Mouse (Mus musculus) layer of hippocampus, adult 9-10 months (tissue): Measurements from ENCODE around the gene Xylb.
A peak's percentile ranks its signal among the peaks of the same experiment; 100 is the strongest.
"Not testable (repeated sequence)": the region's sequence is repeated elsewhere in the genome, so short reads cannot be mapped to it uniquely, and the experiment has no call there.

Experiments
- DNase-seq: peaks from one replicate; pipeline ENCODE4 v3.0.0; 2022; ENCODE audit warnings: low spot score

Xylb gene

GRCm38 (mm10) chr9:119340909-119341816 lies 16.0 kb upstream of the Xylb start, which contains the start of gene Myd88:
Gene Myd88, minus strand, starts transcription at chr9:119341411.
- peak; percentile 94 for DNase-seq

- DNase-seq: no peak
These were observed 14.5 kb upstream of the Xylb start for GRCm38 (mm10) chr9:119342728-119343127.

- DNase-seq: no peak
These were observed 10.8 kb upstream of the Xylb start for GRCm38 (mm10) chr9:119346376-119346775.

GRCm38 (mm10) chr9:119350531-119350930 lies 6.7 kb upstream of the Xylb start:
- DNase-seq: no peak

- DNase-seq: no peak
These were observed 6.1 kb upstream of the Xylb start for GRCm38 (mm10) chr9:119350947-119351705.

- peak; percentile 37 for DNase-seq
These were observed 5.1 kb upstream of the Xylb start for GRCm38 (mm10) chr9:119352060-119352459.

- DNase-seq: no peak
These were observed 3.3 kb upstream of the Xylb start for GRCm38 (mm10) chr9:119353926-119354325.

GRCm38 (mm10) chr9:119355943-119356342 lies 1.2 kb upstream of the Xylb start:
- DNase-seq: no peak

GRCm38 (mm10) chr9:119358058-119358429 lies 863 bp downstream of the Xylb start:
- DNase-seq: no peak

GRCm38 (mm10) chr9:119361416-119361815 lies 4.2 kb downstream of the Xylb start:
- no peak for DNase-seq

- DNase-seq: no peak
These were observed 6.0 kb downstream of the Xylb start for GRCm38 (mm10) chr9:119363229-119363628.

- DNase-seq: no peak
These were observed 8.1 kb downstream of the Xylb start, which contains the start of gene Slc22a14 for GRCm38 (mm10) chr9:119365284-119365683. Gene Slc22a14, minus strand, starts transcription at chr9:119365553.

GRCm38 (mm10) chr9:119368367-119368766 lies 11.2 kb downstream of the Xylb start:
- DNase-seq: no peak

- DNase-seq: not testable (repeated sequence)
These were observed 13.6 kb downstream of the Xylb start for GRCm38 (mm10) chr9:119370770-119371169.

- DNase-seq: no peak
These were observed 14.1 kb downstream of the Xylb start for GRCm38 (mm10) chr9:119371251-119371650.

- DNase-seq: no peak
These were observed 17.8 kb downstream of the Xylb start for GRCm38 (mm10) chr9:119375008-119375407.

- no peak for DNase-seq
These were observed 18.4 kb downstream of the Xylb start for GRCm38 (mm10) chr9:119375556-119375955.

GRCm38 (mm10) chr9:119378231-119378630 lies 21.1 kb downstream of the Xylb start:
- no peak for DNase-seq

- no peak for DNase-seq
These were observed 25.4 kb downstream of the Xylb start for GRCm38 (mm10) chr9:119382603-119383002.

- DNase-seq: no peak
These were observed 31.8 kb downstream of the Xylb start for GRCm38 (mm10) chr9:119388956-119389355.

- no peak for DNase-seq
These were observed 33.0 kb downstream of the Xylb start for GRCm38 (mm10) chr9:119390214-119390613.

GRCm38 (mm10) chr9:119394808-119395207 lies 37.6 kb downstream of the Xylb start:
- no peak for DNase-seq

- no peak for DNase-seq
These were observed 44.2 kb downstream of the Xylb start for GRCm38 (mm10) chr9:119401351-119401750.
